In genomic region chr16:45653934-45654332, GRCm38 (mm10) we compare ENCODE assay signal across 8 mouse cellular contexts. TPM values are rescaled to one million over a fixed set of nuclear protein-coding genes. Genes with fewer than 3 reads are reported as not detected.
DNase-seq lines count a peak whose midpoint lies in the region; ATAC-seq and TF ChIP-seq lines count a peak whose summit lies in the region.

TSS of gene BC016579 (minus strand) at chr16:45654068.

- WGBS in spleen, adult 2 months, result 16% methylated on average over 20 of the region's 20 CpGs
- WGBS in forebrain, embryonic 10.5 days, result 2% methylated on average over 20 of the region's 20 CpGs
- 4% methylated on average over 20 of the region's 20 CpGs for WGBS in kidney, embryonic 16.5 days
- WGBS in stomach, embryonic 15.5 days, result 4% methylated on average over 20 of the region's 20 CpGs

- peak in 1 of 2 experiments; percentile 3 for DNase-seq in spleen, adult 2 months (ENCODE audit: low read depth in 1 of 2, low spot score in 2 of 2)
- DNase-seq in spleen, adult 18-20 months, result no peak
- no peak for DNase-seq in forebrain, embryonic 10.5 days (ENCODE audit: extremely low spot score, low spot score)
- peak; percentile 14 for DNase-seq in lung, postnatal 14 days
- DNase-seq in MN1 (ENCODE audit: low spot score), result no peak
- DNase-seq in c-Kit-positive CD71-positive TER-119-positive erythroid progenitor cells, embryonic 14.5 days (ENCODE audit: low spot score), result no peak

- peak within 1 kb of the TSS; percentile 52 for H3K9ac ChIP-seq in kidney, embryonic 16.5 days (replicated peaks; ENCODE audit: low read length)
- H3K9ac ChIP-seq in stomach, embryonic 15.5 days, result no peak within 1 kb of the TSS

- H3K36me3 ChIP-seq in spleen, adult 2 months (ENCODE audit: control insufficient read depth, insufficient read depth, low read length), result no peaks in the 10 kb centered on the region
- H3K36me3 ChIP-seq in forebrain, embryonic 10.5 days (replicated peaks), result no peaks in the 10 kb centered on the region
- no peaks in the 10 kb centered on the region for H3K36me3 ChIP-seq in kidney, embryonic 16.5 days (ENCODE audit: insufficient read depth, low read length)
- no peaks in the 10 kb centered on the region for H3K36me3 ChIP-seq in stomach, embryonic 15.5 days

- no peak for TF ChIP-seq CTCF in spleen, adult 2 months (IDR thresholded peaks at IDR 0.05; ENCODE audit: extremely low read depth, insufficient read depth, insufficient read length, insufficient replicate concordance)

- no peak for TF ChIP-seq POLR2A in spleen, adult 2 months (IDR thresholded peaks at IDR 0.05; ENCODE audit: low read depth, low read length)

- peaks cover 7% of the 10 kb centered on the region; the same call in 1 of the 2 replicates for H3K4me1 ChIP-seq in spleen, adult 2 months (ENCODE audit: control insufficient read depth, insufficient read depth, insufficient read length)
- H3K4me1 ChIP-seq in forebrain, embryonic 10.5 days, result peaks cover 11% of the 10 kb centered on the region
- peaks cover 8% of the 10 kb centered on the region; the same call in 1 of the 2 replicates for H3K4me1 ChIP-seq in kidney, embryonic 16.5 days (ENCODE audit: insufficient read depth, low read length)
- H3K4me1 ChIP-seq in stomach, embryonic 15.5 days, result no peaks in the 10 kb centered on the region; the same call in 1 of the 2 replicates

- H3K4me3 ChIP-seq in spleen, adult 2 months (ENCODE audit: extremely low read depth, insufficient read depth, insufficient read length), result peak within 1 kb of the TSS; percentile 22; the same call in 1 of the 2 replicates
- H3K4me3 ChIP-seq in forebrain, embryonic 10.5 days, result peak within 1 kb of the TSS; percentile 47
- peak within 1 kb of the TSS; percentile 38 for H3K4me3 ChIP-seq in kidney, embryonic 16.5 days (ENCODE audit: low read length)
- H3K4me3 ChIP-seq in stomach, embryonic 15.5 days (replicated peaks), result peak within 1 kb of the TSS; percentile 45

- H3K27ac ChIP-seq in spleen, adult 2 months (ENCODE audit: insufficient read depth, low read length), result no peak within 1 kb of the TSS
- no peak within 1 kb of the TSS for H3K27ac ChIP-seq in forebrain, embryonic 10.5 days
- H3K27ac ChIP-seq in kidney, embryonic 16.5 days (ENCODE audit: low read length), result no peak within 1 kb of the TSS
- H3K27ac ChIP-seq in stomach, embryonic 15.5 days, result peak within 1 kb of the TSS; percentile 78

- ATAC-seq in kidney, embryonic 16.5 days (ENCODE audit: low FRiP score, low TSS enrichment), result peak; percentile 88
- ATAC-seq in stomach, embryonic 15.5 days (ENCODE audit: insufficient read depth, low FRiP score, low read depth), result peak; percentile 95

- peak within 1 kb of the TSS; percentile 62 for H3K4me2 ChIP-seq in kidney, embryonic 16.5 days (replicated peaks; ENCODE audit: low read depth, low read length)
- H3K4me2 ChIP-seq in stomach, embryonic 15.5 days, result peak within 1 kb of the TSS; percentile 69

- H3K9me3 ChIP-seq in forebrain, embryonic 10.5 days, result no peaks in the 10 kb centered on the region
- H3K9me3 ChIP-seq in kidney, embryonic 16.5 days (ENCODE audit: low read length), result no peaks in the 10 kb centered on the region
- no peaks in the 10 kb centered on the region for H3K9me3 ChIP-seq in stomach, embryonic 15.5 days

- peaks cover 2% of the 10 kb centered on the region; the same call in 1 of the 2 replicates for H3K27me3 ChIP-seq in spleen, adult 2 months (ENCODE audit: control insufficient read depth, insufficient read depth, low read length)
- peaks cover 33% of the 10 kb centered on the region for H3K27me3 ChIP-seq in forebrain, embryonic 10.5 days (ENCODE audit: poor library complexity, severe bottlenecking)
- peaks cover 6% of the 10 kb centered on the region for H3K27me3 ChIP-seq in kidney, embryonic 16.5 days (ENCODE audit: insufficient read depth, low read length)
- H3K27me3 ChIP-seq in stomach, embryonic 15.5 days (replicated peaks), result no peaks in the 10 kb centered on the region

RNA-seq across cellular contexts. Expression of gene BC016579, which starts in this region (rescaled TPM):
- 0.05 TPM in 1 of 2 replicates, not detected in the other for polyA plus RNA-seq in spleen, adult 2 months (2012; rRNA removed)
- polyA plus RNA-seq in forebrain, embryonic 10.5 days (2016; fragmentation: Nextera tagmentation; extraction: Ambion mirVana), result 0.07 and 0.15 TPM in 2 replicates
- 0.21 and 0.27 TPM in 2 replicates for polyA plus RNA-seq in kidney, embryonic 16.5 days (2015; fragmentation: Nextera tagmentation; extraction: Ambion mirVana)
- polyA plus RNA-seq in stomach, embryonic 15.5 days (2015; fragmentation: Nextera tagmentation; extraction: Ambion mirVana), result 2.6 and 3.2 TPM in 2 replicates

Comparison
In these comparisons a context has a peak if more than half of its experiments do, and no peak if none do; other contexts are left out.
1. Peak in ATAC-seq, H3K4me3 ChIP-seq, H3K9ac ChIP-seq and H3K4me2 ChIP-seq in kidney, embryonic 16.5 days; RNA of the gene not detected or under 1 TPM.